Mouse (Mus musculus) liver (tissue): ENCODE data around the gene Sgcd.

Experiments
- DNase-seq: peaks from one replicate; pipeline ENCODE4 v3.0.0-alpha.2; 2020; ENCODE audit warnings: mixed read lengths

Sgcd gene

DNA sequence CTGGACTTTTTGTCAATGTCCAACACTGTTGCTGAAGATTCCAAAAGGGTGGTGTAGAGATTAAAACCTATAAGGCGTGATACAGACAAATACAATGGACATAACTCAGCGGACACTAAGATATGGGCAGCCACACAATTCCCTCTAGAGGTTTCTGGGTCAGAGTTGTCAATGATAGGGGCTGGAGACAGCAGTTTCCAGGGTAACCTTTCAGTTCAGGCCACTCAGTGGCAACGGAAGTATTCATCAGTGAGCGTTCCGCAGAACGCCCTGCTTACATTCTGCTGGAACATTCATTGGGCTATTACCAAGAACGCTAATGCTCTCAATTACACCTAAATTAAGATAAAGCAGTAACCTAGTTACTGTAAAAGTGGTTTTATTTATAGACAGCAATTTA lies 738.5 kb downstream of the Sgcd start:
- DNase-seq = no peak

DNA sequence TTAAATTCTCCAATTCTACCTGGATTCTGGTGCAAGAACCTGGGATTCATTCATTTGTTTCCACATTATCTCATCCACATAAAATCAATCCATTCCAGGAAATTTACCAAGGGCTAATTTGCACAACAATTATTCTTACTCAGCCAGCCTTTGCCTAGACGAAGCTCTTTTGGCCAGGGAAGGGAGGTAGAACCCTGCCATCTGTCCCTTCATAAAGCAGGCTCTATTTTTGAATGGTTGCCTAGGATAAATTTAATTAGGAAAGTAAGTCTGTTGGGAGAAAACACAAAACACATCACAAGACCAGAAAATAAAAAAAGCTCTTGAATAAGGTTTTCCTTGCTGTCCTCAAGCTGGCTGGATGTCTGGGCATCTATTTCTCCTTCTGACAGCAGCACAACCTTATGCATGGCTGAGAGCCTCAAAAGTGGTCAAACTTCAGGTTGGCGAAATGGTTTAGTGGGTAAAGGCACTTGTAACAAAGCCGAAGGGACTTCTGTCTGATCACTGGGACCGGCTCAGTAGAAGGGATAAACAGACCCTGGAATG lies 740.4 kb downstream of the Sgcd start:
- no peak for DNase-seq

DNA sequence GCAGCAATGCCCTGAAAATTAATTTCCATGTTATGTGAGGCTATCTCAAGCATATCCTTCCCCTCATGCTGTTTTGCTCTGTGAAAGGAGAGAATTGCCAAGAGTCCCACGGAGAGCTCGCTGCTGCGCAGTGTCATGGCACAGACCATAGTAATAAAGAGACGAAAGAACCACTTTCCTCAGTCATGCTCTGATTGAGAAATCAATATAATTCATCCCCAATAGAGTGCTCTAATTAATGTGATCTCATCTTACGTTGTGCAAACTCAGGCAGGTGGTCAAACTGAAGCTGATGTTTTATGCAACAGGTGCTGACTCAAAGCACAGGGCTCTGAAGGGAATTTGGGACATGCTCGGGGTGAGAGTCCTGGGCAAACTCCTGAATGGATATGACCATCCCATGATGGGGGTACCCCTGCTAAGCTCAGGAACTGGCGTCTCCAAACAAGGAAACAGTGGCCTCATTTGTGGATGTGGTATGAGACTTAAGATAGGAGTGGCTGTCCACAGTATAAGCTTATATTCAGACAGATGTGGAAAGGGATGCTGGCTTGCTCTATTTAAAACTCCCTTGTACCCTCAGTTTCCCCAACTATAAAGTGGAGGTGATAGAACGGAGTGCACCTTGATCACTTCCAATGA lies 740.9 kb downstream of the Sgcd start:
- DNase-seq = no peak

DNA sequence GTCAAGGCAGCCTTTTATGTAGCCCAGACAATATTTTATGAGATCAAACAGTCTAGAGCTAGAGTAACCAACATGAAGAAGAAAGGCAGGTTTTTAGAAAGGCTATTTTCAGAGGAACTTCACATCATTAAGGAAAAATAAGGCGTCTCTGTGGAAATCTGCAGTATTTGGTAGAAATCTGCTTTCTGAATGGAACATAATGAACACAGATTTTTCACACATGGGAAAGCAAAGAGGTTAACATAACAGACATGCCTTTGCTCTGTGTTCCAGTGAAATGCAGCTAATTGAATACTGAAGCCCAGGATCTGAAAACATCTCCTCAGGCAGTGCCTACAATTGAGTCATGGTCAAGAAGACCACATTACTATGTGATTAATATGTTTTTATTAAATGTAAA lies 746.4 kb downstream of the Sgcd start:
- DNase-seq = no peak

DNA sequence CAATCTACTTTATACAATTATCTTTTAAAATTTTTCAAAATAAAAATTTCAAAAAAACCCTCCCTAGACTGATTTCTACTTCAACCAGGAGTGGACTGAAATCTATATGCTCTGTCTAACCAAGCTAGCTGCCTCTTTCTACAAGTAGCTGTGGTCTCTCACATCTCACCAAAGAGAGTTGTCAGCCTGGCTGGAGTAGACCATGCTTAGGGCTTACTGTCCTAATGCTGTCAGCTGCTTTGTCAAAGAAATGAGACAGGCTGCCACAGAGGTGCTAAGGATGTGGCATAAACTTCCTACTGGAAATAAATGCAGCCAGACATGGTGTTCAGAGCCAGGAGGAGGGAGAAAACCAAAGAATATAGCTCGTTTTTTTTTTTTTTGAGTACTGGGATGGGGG lies 760.5 kb downstream of the Sgcd start:
- no peak for DNase-seq

DNA sequence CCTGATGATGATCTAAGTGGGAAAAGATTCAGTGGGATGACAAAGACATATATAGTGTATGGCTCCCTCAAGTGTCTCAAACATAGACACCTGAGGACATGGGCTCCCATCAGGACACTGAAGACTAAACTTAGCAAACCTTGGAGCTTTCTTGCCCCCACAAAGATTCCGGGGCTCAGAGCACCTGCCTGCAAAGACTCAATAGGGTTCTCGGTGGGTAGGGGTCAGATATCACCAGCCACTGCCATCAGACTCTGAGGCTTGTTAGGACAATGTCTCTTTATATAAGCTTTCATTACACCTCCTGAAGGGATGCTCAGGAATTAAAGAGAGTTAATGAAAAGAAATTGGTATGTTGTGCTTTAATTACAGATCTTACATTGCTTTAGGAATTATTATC lies 764.6 kb downstream of the Sgcd start:
- DNase-seq = no peak

DNA sequence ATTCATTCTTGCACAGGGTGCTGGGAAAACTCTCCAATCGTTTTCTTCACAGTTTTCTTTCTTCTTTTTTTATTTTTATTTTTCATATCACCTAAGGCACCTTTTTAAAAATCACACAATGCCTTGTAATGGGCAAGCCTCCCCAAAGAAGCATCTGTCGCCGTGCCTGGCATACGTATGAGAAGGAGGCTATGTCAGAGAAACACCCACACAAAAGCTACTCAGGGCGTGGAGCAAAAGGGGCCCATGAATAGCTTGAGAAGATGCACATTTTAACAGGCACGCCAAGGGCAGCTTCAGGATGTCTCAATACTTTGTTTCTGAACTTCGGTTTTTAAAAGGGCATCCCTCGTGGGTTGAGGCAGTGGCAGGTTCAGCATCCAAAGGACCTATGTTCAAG lies 777.2 kb downstream of the Sgcd start:
- DNase-seq = no peak

GRCm38 (mm10) chr11:47206461-47206860 lies 782.3 kb downstream of the Sgcd start:
- DNase-seq = no peak

GRCm38 (mm10) chr11:47199106-47199505 lies 789.7 kb downstream of the Sgcd start:
- no peak for DNase-seq

GRCm38 (mm10) chr11:47188556-47188955 lies 800.2 kb downstream of the Sgcd start:
- no peak for DNase-seq

DNA sequence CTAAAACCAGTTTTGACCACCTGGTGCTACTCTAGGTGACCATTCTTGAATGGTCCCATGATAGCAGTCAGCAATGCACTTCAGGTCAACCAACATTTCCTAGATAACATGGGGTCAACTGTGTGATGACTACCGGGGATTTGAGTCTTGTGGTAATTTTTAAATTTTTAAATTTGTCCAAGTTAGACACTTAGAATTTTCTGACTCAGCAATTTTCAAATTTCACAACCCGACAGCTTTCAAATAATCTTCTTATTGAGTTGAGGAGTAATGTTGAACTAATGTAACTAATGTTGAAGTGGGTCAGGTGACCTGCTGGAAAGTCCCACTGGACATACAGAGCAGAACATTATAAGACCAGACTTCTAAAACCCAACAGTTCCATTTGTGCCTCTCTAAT lies 813.8 kb downstream of the Sgcd start:
- DNase-seq = no peak

GRCm38 (mm10) chr11:47170926-47171625 lies 817.7 kb downstream of the Sgcd start:
- no peak for DNase-seq

DNA sequence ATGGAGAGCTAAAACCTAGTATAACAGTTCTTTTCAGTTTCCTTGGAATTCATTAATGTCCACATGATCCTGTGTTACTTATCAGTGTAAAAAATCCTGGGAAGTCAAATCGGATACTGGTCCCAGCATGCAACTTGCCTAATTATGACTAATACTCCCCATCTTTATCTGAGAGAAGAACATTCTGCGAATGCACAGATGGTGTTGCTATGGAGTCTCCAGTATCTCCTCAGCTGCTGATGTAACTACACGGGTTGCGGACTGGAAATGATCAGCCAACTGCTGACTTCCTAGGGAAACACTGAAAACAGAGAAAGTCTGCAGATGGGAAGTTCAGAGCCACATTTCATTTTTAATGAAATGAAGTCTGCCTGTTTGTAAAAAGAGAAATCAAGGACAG lies 821.4 kb downstream of the Sgcd start:
- no peak for DNase-seq

DNA sequence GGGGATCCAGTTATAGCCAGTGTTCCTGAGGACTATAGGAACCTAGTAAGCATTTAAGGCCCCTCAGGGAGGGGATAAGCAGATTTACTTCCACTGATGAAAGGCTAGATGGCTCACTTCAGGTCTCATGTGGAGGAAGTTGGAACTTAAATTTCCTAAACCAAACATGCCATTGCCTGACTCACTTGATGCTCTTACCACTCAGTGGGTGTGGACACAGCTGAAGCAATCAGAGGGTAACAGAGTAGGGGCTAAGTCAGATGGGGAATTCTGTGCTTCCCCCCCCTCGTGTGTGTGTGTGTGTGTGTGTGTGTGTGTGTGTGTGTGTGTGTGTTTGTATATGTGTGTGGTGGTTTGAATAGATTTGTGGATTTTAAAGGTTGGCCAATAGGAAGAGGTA lies 830.7 kb downstream of the Sgcd start:
- no peak for DNase-seq

- no peak for DNase-seq
Observed at GRCm38 (mm10) chr11:47156730-47157693, 831.8 kb downstream of the Sgcd start.

- DNase-seq = peak; percentile 4
Observed at GRCm38 (mm10) chr11:47154837-47155430, 833.8 kb downstream of the Sgcd start.

DNA sequence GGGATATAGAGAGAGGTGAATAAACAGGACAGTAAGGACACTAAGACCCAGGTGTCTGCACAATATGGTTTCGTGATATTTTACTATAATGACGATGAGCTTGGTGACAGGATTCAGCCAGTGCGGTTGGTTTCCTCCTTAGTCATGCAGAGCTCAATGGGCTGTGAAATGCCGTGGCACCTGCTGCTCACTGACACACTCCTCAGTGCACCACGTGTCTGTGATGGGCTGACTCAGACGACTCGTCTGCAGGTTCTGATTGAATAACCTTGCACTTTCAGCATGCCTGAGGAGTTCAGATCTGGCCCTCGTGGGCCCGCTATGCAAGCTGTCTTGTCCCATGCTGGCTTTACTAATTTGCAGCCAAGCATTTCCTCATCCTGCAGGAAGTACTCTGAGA lies 839.2 kb downstream of the Sgcd start:
- DNase-seq = no peak

- DNase-seq = no peak
Observed at GRCm38 (mm10) chr11:47139867-47140266, 848.9 kb downstream of the Sgcd start.

GRCm38 (mm10) chr11:47139271-47139670 lies 849.5 kb downstream of the Sgcd start:
- no peak for DNase-seq

DNA sequence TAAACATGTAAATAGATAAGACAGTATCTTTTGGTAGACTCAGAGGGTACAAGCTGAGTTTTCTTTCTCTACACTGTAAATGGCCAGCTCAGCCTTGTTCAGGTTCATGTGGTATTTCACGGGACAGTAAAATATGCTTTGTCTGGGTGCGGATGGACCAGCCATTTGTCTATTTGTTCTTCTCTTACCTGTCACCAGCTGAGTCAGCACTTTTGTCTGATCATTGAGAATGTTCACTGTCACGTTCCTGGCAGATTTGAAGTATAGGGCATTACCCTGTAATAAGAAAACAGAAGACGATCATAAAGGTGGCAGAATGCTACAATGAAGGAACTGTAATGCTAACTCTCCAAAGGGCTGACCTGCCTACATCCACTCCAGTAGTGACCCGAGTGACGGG lies 856.4 kb downstream of the Sgcd start:
- DNase-seq = no peak

DNA sequence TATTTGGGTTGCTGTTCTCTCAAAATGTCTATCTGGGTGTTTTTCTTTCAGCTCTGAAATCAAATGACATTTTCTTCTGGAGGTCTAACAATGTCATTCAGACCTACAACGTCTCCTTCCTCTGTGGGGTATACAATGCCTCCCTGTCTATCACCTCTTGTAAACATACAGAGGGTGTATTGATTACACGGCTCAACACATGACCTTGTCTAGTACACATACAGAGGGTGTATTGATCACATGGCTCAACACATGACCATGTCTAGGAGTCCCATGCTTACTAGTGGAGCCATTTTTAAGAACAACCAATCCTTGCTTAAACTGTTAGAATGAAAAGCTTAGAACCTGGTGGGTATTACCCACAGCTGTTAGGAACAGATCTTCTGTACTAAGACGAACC lies 858.3 kb downstream of the Sgcd start:
- no peak for DNase-seq

DNA sequence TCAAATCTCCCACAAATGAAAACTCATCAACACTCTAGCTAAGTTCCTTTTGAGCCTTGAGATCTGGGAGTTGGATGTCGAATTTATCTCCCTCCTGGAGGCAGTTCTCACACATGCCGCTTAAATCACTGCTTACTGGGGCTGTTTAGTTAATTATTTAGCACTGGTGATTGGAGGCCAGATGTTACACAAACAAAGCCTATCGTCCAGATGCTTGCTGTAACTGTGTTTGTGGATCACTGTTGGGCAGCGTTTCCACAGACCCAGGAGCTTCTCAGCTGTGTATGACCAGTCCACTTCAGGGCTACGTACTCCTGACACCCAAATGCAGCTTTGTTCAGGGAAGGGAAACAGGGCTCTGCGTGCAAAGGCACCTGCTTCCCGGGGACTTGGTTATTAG lies 858.8 kb downstream of the Sgcd start:
- DNase-seq = no peak

DNA sequence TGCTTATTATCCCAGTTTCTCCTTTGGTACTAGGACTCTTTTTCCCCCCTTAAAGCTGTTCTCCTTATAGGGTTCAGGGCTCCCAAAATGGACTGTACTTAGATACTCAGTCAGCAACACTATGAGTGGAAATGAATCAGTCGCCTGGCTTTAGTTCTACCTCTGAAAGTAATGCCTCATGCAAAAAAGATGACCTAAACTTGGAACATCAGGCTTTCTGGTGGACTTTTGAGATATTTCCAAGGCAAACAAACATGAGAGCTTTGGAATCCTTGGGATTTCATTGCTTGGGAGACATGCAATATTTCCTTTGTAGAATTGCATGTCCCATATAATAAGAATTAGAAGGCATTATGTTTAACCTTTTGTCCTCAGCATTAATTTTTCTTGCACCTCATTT lies 859.6 kb downstream of the Sgcd start:
- DNase-seq = no peak
